Mouse (Mus musculus) cerebellum, postnatal 10 days (tissue): ENCODE measurements around the gene Wdr66.
A peak's percentile ranks its signal among the peaks of the same experiment; 100 is the strongest.
"Not testable (repeated sequence)": the region's sequence is repeated elsewhere in the genome, so short reads cannot be mapped to it uniquely, and the experiment has no call there.

Experiments
- DNase-seq, 2 experiments: peaks; one replicate each; pipeline ENCODE4 v3.0.0; 2021; ENCODE audit warnings: mixed read lengths in 2 of 2

Gene Wdr66

DNA sequence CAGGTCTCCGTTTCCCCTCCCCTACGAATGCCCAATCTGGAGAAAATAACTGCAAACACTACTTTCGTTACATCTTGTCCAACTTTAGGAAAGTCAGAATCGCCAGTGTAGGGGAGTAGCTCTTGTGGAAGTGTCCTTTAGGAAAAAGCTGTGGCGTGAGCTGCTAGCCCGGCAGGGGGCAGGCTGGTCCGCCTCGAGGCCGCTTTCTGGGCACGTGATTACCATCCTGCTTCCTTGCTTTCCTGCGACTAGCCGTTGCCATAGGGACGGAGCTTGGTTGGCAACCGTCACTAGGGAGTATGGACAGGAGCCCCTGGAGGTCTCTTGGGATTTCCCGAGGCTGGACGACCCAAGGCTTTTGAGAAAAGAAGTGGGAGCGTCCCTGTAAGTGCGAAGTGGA lies at the start of gene Wdr66:
Gene Wdr66 (plus strand): TSS at position 269 of the 400 bp plus-strand sequence.
- peak; percentile 97 to 98 for DNase-seq

DNA sequence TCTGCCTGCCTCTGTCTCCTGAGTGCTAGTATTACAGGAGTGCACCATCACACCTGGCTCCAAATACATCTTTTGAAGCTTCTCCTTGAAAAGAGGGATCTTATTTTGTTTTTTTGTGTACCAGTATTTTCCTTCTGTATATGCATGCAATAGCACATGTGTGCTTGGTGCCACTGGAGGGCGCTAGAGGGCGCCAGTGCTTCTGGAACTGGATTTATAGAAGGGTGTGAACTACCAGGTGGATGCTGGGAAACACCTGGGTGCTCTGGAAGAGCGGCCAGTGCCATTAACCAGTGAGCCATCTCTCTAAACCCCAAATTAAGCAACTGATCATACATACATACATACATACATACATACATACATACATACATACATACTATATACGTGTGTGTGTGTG lies 49.1 kb upstream of the Wdr66 start:
- DNase-seq, result not testable (repeated sequence)

DNA sequence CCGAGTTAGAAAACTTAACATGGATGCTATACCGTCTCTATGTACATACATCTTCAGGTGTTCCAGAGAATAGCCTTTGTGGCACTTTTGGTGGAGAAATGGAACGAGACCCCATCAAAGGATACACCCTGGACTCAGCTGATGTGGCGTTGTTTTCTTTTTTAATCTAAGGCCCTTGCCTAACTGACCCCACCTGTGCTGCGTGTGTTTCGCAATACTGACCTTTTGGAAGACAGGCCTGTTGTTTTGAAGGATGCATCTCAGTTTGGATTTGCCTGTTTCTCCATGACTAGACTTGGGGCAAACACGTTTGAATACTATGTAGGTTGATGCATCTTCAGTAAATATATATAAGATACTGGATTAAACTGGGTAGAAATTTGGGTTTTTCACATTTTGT lies 48.3 kb upstream of the Wdr66 start:
- not testable (repeated sequence) for DNase-seq

DNA sequence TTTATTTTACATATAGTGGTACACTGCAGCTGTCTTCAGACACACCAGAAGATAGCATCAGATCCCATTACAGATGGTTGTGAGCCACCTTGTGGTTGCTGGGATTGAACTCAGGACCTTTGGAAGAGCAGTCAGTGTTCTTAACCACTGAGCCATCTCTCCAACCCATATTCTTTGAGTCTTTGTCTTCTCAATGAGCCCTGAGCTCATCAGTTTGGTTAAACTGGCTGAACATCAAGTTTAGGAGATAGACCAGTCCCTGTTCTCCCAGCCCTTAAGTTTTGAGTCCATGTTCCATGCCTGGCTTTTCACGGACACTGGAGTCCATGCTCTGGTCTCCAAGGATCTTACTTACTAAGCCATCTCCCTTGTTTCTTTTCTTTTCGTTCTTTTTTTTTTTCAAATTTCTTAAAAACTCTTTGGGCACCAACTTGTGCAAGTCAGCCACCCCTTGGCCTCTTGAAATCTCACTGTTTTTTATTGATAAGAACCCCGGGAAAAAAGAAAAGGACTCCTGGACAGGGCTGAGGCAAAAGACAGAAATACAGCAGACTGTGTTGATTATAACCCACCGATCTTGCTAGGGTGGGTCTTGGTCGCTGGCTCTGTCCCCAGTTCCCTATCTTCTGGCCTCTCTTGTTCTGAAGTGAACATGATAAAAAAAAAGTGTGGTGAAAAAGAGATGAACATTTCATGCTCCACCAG lies 29.4 kb upstream of the Wdr66 start:
- not testable (repeated sequence) for DNase-seq

DNA sequence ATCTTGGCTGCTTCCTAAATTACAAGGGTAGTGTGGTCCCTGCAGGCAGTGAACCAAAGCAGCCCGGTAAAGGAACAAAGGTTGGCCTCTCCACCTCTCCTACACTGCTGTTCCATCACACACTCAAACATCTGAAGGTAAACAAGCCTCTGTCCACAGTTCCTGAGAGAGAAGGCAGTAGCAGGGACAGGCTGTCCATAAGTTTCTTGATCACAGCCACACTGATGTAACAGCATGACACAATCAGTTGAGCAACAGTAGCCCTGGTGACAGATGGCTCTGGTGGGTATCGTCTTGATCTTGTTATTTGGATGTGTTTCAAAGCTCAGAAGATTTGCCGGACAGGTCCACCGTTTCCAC lies 28.9 kb upstream of the Wdr66 start:
- DNase-seq, result peak; percentile 65 to 66

DNA sequence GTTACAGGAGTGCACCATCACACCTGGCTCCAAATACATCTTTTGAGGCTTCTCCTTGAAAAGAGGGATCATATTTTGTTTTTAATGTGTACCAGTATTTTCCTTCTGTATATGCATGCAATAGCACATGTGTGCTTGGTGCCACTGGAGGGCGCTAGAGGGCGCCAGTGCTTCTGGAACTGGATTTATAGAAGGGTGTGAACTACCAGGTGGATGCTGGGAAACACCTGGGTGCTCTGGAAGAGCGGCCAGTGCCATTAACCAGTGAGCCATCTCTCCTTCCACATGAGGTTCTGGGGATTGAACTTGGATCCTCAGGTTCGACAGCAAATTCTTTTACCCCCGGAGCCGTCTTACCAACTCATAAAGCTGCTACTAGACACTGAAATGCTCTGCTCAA lies 28.0 kb upstream of the Wdr66 start:
- not testable (repeated sequence) for DNase-seq

DNA sequence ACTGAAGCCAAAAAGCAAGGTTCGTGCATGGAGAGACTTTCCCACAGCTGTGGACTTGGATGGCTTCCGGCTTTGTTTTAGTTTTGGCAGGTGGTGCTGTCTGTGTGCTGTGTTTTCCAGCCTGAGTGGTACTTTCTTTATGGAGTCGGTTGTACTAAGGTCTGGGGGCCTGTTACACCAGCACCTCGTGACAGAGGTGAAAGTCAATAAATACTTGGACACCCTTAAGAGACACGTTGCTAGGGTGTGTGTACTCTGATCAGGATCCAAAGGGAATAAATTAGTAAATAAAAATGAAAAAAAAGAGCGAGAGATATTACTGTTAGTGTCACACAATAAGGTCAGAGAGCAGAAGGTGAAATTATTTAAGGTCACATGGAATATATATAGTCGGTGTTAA lies 25.1 kb upstream of the Wdr66 start:
- DNase-seq, result no peak

DNA sequence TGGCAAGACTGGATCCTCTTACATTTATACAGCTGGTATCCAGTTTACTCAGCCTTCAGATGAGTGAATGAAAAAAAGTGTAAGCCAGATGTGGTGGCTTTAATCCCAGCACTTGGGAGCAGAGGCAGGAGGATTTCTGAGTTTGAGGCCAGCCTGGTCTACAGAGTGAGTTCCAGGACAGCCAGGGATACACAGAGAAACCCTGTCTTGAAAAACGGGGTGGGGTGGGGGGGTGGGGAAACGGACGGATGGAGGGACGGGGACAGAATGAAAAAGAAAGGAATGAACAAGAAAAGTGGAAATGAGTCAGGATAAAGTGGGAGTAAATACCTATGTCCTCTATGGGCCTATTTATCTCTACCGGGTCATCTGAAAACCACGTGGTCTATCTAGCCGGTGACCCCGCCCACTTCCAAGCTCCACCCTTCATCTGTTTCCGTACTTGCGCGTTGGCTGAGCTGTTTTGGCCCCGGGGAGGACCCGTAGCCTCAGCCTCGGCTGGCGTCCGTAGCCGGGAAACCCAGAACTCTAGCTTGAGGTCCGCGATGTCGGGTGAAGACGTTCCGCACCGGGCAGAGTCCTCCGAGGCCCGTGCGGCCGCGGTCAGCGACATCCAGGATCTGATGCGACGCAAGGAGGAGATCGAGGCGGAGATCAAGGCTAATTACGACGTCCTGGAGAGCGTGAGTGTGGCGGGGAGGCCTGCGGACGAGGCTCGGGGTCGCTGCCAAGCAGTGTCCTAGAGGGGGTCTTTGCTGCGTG lies 24.0 kb upstream of the Wdr66 start:
- peak; percentile 98 to 99 for DNase-seq

DNA sequence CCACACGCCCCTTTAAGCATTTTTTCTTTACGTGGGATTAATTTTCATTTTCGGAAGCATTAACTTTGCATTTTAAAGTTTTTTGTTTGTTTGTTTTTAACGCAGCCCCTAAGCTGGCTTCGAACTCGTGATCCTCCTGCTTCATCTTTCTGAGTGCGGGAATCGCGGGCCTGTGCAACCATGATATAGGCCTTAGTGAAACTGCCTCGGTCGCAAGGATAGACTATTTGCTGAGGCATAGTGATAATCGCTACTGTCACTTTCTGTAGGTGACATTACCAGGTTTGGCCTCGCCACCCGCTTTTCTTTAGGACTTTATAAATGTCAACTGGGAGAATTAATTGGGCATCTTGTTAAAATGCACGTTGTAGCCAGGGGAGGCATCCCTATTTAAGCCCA lies 23.4 kb upstream of the Wdr66 start:
- no peak for DNase-seq

DNA sequence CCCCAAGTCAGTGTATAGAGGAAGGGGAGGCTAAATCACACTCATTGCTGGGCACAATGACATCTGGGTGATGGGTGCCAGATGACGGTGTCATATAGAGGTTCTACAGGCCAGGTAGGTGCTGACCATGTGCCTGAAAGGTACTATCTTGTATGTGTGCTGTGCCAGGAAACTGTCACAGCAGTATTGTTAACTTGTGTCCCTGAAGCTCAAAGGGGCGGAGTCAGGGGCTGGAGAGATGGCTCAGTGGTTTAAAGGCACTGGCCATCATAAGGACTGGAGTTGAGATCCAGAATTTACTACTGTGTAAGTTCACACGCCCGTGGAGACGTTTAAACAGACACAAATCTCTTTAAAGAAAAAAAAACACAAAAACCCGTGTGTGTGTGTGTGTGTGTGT lies 22.6 kb upstream of the Wdr66 start:
- peak in 1 of 2 experiments; percentile 34 for DNase-seq

DNA sequence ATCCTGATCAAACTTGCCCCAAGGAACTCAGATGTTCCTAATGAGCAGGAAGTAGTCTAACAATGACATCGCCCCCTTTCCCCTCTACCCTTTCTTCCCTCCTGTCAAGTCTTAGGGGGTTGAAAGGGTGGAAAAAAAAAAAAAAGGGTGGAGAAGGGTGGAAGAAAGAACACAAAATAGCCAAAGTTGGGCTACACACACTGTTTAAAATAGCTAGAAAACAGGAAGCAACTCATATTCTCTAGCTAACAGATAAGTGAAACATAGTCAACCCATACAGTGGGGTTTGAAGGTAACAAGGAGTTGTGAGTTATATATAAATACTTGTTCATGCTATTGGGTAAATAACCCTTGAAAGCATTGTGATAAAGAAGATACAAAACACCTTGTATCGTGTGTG lies 19.7 kb upstream of the Wdr66 start:
- DNase-seq, result no peak

DNA sequence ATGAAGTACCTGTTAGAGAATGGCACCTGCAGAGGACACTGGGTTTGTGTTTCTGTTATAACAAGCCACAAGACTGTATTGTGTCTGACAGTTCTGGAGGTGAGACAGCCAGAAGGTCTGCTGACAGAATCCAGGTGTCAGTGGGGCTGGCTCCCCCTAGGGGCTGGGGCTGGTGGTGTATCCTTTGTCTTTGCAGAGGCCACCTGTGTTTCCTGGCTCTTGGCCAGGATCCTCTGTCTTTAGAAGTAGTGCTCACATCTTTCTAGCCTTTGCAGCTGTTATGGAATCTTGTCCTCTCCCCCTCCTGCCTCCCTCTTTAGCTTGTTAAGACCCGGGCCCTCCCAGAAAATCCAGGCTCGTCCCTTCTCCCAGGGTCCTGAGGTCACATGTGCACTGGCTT lies 16.2 kb upstream of the Wdr66 start:
- DNase-seq, result peak; percentile 77 to 80

DNA sequence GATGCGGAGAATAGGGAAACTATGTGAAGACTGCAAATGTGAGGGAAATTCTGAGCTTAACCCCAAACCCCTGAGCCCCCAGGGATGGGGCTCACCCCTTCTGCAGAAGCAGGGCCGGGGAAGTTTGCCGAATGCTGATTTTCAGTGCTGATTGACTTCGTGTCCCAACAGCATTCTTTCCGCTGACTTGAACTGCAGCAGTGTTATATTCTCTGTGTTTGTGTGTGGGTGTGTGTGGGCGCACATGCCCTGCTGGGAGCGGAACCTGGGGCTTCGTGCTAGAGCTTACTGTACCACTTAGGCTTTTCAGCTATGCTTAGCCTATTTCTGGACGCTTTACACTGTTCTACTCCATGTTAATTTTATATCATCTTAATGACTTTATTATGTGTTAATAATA lies 15.5 kb upstream of the Wdr66 start:
- DNase-seq, result no peak

DNA sequence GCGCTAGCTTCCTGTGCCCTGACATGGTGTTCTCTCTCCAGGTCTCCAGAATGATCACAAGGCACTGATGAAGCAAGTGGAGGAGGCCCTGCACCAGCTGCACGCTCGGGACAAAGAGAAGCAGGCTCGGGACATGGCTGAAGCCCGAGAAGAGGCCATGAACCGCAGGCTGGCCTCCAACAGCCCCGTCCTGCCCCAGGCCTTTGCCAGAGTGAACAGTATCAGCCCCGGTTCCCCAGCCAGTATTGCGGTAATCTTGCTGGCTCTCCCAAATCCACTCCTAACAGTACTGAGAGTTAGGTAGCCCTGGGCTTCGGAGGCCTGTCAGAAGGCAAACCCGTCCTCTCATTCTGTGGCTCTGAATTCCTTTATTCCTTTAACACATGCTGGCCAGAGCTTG lies 12.4 kb upstream of the Wdr66 start:
- no peak for DNase-seq

DNA sequence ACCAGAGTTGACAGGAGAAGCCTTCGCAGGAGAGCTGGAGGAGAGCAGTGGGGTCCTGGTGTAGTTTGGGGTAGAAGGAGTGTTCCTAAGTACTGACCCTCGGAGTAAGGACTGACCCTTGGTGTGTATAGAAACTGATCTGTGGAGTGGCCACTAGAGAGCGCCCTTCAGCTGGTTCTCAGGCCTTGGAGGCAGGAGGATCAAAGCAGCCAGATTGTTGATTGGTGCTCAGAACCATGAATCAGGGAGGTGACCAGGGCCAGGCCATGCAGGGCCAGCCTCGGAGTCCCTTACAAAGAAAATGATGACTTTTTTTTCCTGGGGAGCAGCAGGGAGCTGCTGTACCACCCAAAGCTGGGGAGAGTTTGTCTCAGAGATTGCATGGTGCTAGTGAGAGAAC lies 6.4 kb upstream of the Wdr66 start:
- DNase-seq, result peak; percentile 85 to 86

DNA sequence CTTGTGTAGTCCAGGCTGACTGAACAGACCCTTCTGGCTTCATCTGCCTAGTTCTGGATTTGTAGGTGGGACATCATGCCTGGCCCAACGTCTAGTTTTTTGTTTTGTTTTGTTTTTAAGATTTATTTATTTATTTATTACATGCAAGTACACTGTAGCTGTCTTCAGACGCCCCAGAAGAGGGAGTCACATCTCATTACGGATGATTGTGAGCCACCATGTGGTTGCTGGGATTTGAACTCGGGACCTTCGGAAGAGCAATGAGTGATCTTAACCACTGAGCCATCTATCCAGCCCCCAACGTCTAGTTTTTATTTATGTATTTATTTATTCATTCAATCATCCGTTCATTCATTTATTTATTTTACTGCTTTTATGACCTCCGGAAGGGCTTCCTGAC lies 512 bp upstream of the Wdr66 start:
- no peak for DNase-seq

DNA sequence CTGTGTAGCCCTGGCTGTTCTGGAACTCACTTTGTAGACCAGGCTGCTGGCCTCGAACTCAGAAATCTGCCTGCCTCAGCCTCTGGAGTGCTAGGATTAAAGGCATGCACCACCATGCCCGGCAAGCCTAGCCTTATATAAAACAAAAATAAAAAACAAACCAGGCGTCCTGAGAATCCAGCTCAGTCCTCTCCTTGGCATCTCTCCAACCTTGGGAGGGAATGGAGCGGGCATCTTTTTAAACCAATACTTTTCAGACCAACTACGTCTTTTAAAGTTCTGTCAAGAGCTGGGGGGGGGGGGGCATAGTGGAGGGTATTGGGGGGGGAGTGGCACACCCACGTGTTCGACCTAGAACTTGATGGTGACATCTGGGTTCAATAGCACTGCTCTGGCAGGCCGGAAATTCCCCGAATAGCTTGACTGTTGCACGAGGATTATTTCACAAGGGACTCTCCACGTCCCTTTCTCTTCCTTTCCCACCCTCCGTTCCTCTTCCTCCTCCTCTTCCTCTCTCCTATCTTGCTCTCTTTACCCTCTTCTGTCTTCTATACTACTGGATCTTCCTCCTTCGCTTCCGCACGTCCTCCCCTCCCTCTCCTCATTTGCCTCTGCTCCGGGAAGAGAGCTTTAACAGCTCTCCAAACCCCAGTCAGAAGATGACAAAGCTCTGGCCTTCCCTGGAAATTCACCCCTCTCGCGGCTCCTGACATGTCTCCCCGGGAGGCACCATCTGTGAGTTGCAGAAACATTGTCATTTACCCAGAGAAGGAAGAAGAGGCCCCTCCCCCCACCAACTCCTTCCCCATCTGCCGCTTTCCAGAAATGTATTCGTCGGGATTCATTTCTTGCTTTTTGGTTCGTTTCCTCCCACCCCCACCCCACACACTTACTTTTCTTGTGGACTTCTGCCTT lies 5.2 kb downstream of the Wdr66 start:
- DNase-seq, result peak; percentile 85 to 91

DNA sequence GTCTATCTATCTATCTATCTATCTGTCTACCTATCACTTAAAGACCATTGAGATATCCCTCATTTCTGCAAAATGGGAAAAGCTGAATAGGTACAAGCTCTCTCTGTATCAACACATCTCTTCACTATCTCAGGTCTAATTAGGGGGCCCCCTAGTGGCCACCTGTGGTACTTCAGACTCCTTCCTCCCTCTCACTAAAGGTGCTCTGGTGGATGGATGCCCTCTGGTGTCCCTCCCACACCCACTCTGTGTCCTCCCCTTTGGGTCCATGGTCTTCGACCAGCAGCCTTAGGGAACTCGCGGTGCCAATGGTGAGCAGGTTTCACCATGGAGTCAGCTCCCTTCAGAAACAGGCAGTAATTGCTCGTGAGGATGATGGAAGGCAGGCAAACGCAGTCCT lies 7.1 kb downstream of the Wdr66 start:
- DNase-seq, result peak; percentile 90 to 92

DNA sequence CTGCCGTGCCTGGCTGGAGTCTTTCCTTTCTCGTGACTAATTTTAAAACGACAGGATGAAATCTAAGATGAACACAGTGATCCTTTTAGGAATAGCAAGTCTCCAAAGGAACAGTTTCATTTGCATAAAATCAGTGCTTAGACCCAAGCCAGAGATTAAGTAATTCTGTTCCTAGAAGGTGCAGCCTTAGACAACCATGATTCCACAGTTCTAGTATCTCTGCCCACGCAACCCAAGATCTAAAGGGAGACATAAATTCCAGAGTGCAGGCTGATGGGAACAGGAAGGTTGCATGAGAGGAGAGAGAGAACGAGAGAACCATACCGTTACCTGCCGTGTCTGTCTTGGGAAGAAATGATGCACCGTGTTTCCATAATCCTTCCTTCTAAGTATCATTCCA lies 8.8 kb downstream of the Wdr66 start:
- no peak for DNase-seq

DNA sequence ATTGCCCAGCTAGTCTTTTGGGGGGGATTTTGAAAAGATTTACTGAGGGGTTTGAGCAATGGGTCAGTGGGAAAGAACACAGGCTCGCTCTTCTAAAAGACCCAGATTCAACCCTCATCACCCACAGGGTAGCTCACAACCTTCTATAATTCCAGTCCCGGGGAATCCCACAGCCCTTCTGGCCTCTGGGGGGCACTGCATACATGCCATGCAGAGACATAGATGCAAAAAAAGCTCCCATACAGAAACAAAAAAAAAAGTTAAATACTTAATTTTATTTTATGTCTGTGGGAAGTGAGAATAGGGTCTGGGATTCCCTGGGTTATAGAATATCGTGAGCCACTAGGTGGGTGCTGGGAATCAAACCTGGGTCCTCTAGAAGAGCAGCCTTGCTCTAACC lies 15.0 kb downstream of the Wdr66 start:
- DNase-seq, result no peak

DNA sequence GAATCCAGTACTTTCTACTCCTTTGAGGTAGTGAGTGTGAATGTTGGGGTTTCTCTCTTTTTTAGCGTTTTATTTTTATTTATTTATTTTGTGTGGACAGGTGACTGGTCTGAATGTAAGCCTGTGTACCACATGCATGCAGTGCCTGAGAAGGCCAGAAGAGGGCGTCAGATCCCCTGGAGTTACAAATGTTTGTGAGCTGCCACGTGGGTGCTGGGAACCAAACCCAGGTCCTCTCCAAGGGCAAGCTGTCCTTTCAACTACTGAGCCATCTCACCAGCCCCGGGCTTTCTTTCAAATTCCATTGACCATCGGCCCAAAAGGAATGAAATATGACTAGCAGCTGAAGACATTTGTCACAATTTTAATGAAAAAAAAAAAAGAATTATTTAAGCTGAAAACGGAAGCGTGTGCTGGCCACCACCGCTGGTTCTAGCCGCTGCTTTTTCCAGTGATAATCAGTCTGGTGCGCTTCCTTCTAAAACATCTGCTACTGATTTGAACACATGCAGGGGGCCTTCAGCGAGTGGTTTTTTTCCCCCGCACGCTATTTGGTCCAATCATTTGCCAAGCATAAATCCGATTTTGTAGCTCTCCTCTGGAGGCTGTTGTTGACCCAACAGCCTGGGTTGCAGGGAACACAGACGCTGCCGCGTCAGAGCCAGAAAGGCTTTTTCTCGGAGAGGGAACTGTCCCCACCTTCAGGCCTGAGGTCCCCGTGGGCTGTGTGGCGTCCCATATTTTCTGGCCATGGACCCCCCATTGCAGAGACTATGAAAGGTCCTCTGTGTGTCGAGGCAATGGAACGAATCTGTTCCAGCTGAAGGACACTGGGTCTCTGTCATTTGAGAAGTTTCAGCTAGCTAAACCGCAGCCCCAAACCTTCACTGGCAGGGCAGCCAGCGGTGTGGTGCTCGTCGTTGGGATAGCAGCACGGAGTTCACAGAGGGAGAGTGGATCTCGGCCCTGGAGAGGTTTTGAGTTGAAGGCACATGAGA lies 16.9 kb downstream of the Wdr66 start:
- DNase-seq, result peak in 1 of 2 experiments; percentile 44

DNA sequence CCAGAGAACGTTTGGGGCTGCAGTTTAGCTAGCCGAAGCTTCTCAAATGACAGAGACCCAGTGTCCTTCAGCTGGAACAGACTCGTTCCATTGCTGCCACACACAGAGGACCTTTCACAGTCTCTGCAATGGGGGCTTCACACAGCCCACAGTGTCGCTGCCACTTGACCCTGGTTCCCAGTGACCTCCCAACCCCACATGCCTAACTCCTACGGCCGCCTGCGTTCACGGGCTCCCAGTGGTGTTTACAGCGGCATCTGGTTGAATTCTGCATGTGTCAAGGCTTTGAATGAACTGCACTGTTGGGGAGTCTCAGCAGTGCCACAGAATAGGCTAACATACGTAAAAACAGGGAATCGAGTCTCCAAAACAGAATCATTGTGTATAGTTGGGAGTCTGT lies 19.0 kb downstream of the Wdr66 start:
- DNase-seq, result no peak
